Mouse (Mus musculus) erythroblast, adult 5-6 weeks (primary cell): ENCODE results near the gene Foxa3. TPM values are rescaled to one million over a fixed set of nuclear protein-coding genes. Genes with fewer than 3 reads are reported as not detected.

Experiments
- ATAC-seq: replicated peaks from 2 replicates; pipeline ENCODE4 v1.8.0; 2016; ENCODE audit warnings: moderate number of reproducible peaks, mild to moderate bottlenecking, moderate TSS enrichment, inconsistent platforms; ENCODE audit not compliant: poor library complexity, low FRiP score, severe bottlenecking
- total RNA-seq, 2 experiments: library from RNA; stranded (forward) in 1 of 2; stranded (reverse) in 1 of 2; fragments of 150-400 nt in 1 of 2; fragments of 200-764, 138-1000 nt in 1 of 2; gene quantifications; 2 replicates each; pipeline versions ENCODE4 v1.2.3 to v1.2.4; 2015 to 2017; ENCODE audit warnings: low replicate concordance in 2 of 2

Foxa3 gene
- total RNA-seq, 2 experiments from 2014 or later = not detected

GRCm38 (mm10) chr7:19002848-19003498 lies 20.4 kb downstream of the Foxa3 start:
- ATAC-seq = peak; percentile 73

DNA sequence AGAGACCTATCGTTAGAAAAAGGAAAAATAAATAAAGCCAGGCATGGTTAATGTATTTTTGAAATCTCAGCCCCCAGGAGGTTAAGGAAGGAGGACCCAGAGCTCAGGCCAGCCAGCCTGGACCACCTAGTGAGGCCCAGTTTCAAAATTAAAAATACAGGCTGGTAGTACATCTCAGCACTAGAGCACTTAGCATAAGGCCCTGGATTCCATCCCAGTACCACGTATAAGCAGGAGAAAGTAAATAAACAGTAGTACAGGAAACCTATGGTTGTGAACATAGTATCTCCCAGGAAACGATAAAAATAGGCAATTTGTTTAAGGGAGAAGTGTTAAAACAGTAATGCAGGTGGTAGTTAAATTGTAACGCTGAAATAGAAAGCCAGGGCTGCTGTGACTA lies 21.2 kb downstream of the Foxa3 start:
- no peak for ATAC-seq

DNA sequence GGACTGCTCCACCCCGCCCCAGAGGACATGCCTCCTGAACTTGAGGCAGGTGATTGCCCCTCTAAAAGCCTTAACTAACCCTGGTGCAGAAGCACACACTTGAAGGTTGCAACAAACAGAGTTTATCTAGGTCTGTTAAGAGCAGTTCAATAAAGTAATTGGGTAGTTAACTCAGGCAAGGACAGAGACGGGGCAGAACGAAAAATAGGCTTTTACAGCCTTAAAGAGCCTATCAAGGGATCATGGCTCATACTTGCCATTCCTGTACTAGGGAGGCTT lies 21.6 kb downstream of the Foxa3 start:
- ATAC-seq = no peak

GRCm38 (mm10) chr7:19001066-19001806 lies 22.1 kb downstream of the Foxa3 start:
- ATAC-seq = no peak

DNA sequence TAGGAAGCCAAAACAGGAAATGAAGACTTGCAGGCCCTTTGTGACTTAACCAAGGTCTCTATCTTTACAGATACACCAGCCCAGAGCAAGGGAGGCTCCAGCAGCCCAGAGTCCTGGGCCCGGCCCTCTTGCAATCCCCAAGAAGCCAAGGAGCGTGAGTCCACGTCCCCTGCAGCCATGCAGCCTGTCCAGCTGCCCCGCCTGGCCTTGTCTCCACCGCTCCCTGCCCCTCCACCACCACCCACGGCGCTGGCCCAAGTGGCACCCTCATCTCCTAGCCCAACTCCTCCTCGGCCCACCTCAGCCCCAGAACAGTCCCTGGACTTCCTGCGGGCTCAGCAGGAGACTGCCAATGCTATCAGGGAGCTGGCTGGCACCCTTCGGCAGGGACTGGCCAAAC lies 22.9 kb downstream of the Foxa3 start:
- no peak for ATAC-seq

GRCm38 (mm10) chr7:18998835-18999234 lies 24.5 kb downstream of the Foxa3 start:
- no peak for ATAC-seq

- no peak for ATAC-seq
These were observed 30.3 kb downstream of the Foxa3 start for GRCm38 (mm10) chr7:18993036-18993435.

DNA sequence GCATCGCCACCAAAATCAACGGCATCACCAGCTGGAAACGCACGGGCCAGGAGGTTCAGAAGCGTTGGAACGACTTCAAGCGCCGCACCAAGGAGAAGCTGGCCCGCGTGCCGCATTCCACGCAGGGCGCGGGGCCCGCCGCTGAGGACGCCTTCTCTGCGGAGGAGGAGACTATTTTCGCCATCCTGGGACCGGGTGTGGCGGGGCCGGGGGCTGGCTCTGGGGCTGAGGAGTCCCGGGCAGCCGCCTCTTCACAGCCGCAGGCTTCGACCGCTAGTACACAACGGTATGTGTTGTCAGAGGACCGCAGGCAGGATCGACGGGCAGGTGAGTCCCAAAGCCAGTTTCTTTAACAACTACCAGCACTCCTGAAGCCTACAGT lies 31.1 kb downstream of the Foxa3 start:
- ATAC-seq = no peak

GRCm38 (mm10) chr7:18991660-18992293 lies 31.6 kb downstream of the Foxa3 start:
- ATAC-seq = no peak

DNA sequence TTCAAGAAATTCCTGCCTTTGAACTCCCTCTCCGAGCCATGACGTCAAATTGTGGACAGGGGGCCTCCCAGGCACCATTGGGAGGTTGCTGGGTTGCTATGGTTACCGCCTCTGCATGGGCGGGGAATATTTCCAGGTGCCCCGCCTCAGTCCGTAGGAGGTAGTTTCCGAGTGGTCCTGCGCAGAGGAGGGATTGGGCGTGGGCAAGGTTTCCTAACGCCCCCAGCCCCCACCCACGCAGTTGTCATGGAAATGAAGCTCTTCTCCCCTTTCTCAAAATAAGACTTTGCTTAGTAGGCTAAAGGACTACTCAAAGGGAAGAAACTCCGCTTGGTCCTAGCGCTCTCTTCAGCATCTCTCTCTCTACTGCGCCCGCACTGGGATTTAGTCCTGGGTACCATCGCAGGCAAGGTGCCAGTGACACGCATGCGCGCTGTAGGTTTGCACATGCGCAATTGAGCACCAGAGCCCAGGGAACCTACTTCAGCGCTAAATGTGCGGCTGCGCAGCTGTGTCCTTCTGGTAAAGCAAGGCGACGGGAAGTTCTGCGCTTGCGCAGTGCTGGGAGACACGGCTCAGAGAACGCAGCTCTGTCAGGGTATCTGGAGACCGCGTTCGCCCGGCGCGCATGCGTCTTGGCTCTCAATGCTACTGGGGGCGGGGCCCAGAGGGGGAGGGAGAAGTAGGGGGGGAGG lies 32.6 kb downstream of the Foxa3 start, which contains the start of gene Mypop:
TSS of gene Mypop (plus strand) at position 645 of the 695 bp plus-strand sequence.
- ATAC-seq = peak; percentile 85

GRCm38 (mm10) chr7:18989995-18990394 lies 33.3 kb downstream of the Foxa3 start:
- no peak for ATAC-seq

DNA sequence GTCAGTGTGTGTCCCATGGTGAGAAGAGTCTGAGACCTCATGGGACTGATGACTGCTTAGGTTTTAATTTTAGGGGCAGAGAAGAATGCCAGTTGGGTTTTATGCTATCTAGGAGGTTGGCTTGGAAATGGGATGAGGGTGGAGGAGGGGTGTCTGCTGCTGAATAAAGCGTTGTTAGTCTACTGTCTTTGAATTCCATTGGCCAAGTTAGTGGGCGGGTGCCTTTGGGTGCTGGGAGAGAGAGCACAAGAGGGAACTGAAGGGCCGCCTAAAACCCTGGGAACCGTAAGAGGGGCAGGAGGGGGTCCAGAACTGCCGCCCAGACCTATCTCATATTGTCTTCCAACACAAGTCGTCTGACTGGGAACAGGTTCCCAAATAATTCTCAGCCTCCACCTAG lies 34.6 kb downstream of the Foxa3 start:
- no peak for ATAC-seq

DNA sequence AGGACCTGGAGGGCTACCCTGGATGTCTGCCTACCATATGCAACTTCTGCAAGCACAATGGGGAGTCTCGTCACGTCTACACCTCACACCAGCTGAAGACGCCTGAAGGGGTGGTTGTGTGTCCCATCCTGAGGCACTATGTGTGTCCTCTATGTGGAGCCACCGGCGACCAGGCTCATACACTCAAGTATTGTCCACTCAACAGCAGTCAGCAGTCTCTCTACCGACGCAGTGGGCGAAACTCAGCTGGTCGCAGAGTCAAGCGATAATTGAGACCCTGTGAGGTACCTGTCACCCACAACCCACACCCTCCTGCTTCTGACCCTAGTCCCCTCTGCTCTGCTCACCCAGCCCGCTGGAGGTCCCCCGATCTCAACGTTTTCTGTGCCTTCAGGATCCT lies 35.6 kb downstream of the Foxa3 start:
- ATAC-seq = no peak

DNA sequence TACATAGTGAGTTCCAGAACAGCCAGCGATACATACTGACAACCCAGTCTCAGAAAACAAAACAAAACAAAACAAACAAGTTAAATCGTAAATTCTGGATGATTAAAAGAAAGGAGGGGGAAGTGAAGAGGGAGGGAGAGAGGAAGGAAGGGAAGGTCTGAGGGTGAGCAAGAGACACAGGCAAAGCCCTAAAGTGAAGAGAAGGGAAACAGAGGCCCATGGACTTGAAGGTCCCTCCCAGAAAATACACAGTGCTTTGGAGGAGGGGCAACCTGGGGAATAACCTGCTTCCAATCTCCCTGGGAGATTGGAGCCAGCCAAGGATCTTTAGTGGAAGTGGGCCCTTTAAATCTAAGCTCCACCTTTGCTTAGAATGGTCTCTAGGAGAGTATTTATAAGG lies 36.2 kb downstream of the Foxa3 start, which contains the start of gene Nanos2:
TSS of gene Nanos2 (plus strand) at position 301 of the 400 bp plus-strand sequence.
- ATAC-seq = no peak

GRCm38 (mm10) chr7:18986503-18986902 lies 36.8 kb downstream of the Foxa3 start:
- ATAC-seq = peak; percentile 74

- no peak for ATAC-seq
These were observed 45.0 kb downstream of the Foxa3 start for GRCm38 (mm10) chr7:18978381-18978780.

DNA sequence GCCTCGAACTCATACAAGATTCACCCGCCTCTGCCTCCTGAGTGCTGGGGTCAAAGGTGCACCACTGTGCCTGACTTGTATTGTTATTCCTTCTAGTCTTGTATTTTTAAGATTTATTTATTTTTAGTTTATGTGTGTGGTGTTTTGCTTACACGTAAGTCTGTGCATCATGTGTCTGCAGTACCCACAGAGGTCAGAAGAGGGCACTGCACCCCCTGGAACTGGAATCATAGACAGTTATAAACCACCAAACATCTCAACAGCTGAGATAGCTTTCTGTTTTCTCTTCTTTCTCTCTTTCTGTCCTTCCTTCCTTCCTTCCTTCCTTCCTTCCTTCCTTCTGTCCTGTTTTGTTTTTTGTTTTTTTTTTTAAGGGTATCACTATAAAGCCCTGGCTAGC lies 52.4 kb downstream of the Foxa3 start:
- no peak for ATAC-seq

- no peak for ATAC-seq
These were observed 55.7 kb downstream of the Foxa3 start for GRCm38 (mm10) chr7:18967603-18968002.

- no peak for ATAC-seq
These were observed 58.0 kb downstream of the Foxa3 start for GRCm38 (mm10) chr7:18965312-18965711.

- no peak for ATAC-seq
These were observed 60.0 kb downstream of the Foxa3 start for GRCm38 (mm10) chr7:18963294-18963843.
